In the genomic region with DNA sequence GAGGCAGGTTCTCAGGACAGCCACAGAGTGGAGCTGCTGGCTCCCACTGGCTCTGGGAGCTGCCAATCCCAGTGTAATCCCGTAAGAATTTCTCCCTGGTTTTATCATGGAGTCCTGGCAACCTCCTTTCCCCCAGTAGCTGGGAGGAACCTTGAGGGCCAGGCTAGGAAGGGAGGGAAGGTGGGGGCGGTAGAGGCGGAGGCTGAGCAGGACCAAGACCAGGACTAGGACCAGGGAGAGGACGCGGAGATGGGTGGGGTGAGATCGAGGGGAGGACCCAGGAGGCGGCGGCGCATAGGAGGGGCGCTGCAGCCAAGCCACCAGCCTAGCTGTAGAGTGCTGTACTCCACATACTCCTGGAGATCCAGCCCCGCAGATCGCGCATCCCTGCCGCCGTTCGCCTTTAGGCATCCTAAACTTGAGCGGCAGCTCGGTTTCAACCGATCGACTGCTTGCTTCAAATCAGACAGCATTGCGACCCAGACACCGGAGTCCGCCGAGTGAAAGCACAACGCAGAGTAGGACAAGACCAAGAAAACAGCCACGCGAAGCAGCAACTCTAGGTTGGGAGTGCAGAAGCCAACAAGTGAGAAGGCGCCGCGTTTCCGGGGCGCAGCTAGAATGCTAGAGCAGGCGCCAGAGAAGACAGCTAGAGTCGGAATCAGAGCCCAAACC, we compare ENCODE assay signal across 8 mouse cellular contexts.
A peak's percentile ranks its signal among the peaks of the same experiment; 100 is the strongest.
DNase-seq lines count a peak whose midpoint lies in the region; ATAC-seq and TF ChIP-seq lines count a peak whose summit lies in the region.
"Not testable (repeated sequence)": the region's sequence is repeated elsewhere in the genome, so short reads cannot be mapped to it uniquely, and the experiment has no call there.

No protein-coding gene starts in this region.

- H3K9me3 ChIP-seq in liver, embryonic 13.5 days (replicated peaks) = not testable (repeated sequence)

- DNase-seq in WW6 (ENCODE audit: low read depth, low spot score) = peak; percentile 54
- DNase-seq in frontal cortex, postnatal 25 days (ENCODE audit: low spot score in 2 of 2) = peak; percentile 65
- peak; percentile 76 to 86 for DNase-seq in layer of hippocampus, adult 18-20 months (ENCODE audit: low spot score in 2 of 2)
- not testable (repeated sequence) for DNase-seq in liver, embryonic 13.5 days
- DNase-seq in neural tube, embryonic 10.5 days (ENCODE audit: extremely low spot score, low spot score) = peak; percentile 80

- not testable (repeated sequence) for TF ChIP-seq CTCF in testis, adult 2 months (IDR thresholded peaks at IDR 0.05; ENCODE audit: control insufficient read depth, insufficient read depth, insufficient replicate concordance, low read depth, low read length)

- not testable (repeated sequence) for TF ChIP-seq POLR2A in testis, adult 2 months (IDR thresholded peaks at IDR 0.05; ENCODE audit: control insufficient read depth, low read depth, low read length)

- H3K36me3 ChIP-seq in liver, embryonic 13.5 days; testis, adult 2 months (ENCODE audit: control insufficient read depth, insufficient read depth, low read length): not testable (repeated sequence)

- WGBS in liver, embryonic 13.5 days (ENCODE audit: insufficient replicate concordance) = 1% methylated on average over 34 of the region's 34 CpGs

- H3K27ac ChIP-seq in liver, embryonic 13.5 days; testis, adult 2 months (ENCODE audit: control insufficient read depth, insufficient read depth, low read depth, low read length): not testable (repeated sequence)

- H3K4me1 ChIP-seq in liver, embryonic 13.5 days (replicated peaks); testis, adult 2 months (ENCODE audit: control insufficient read depth, insufficient read depth, low read length): not testable (repeated sequence)

- ATAC-seq in common myeloid progenitor, adult 5-6 weeks (replicated peaks; ENCODE audit: low read depth, poor library complexity, severe bottlenecking) = peak; percentile 94
- ATAC-seq in hematopoietic stem cell, adult 5-6 weeks (replicated peaks in 1 of 2; ENCODE audit: insufficient read depth in 1 of 2, low FRiP score in 2 of 2, low TSS enrichment in 1 of 2, low read depth in 1 of 2, poor library complexity in 2 of 2, severe bottlenecking in 2 of 2) = peak; percentile 87 to 91
- ATAC-seq in liver, embryonic 13.5 days (ENCODE audit: low read depth) = peak; percentile 65

- H3K4me3 ChIP-seq in liver, embryonic 13.5 days (replicated peaks) = peak overlapping the region; percentile 43
- peak overlapping the region; percentile 76 for H3K4me3 ChIP-seq in testis, adult 2 months (ENCODE audit: control insufficient read depth, low read depth, low read length)

- peak overlapping the region; percentile 54 for H3K4me2 ChIP-seq in liver, embryonic 13.5 days

- H3K9ac ChIP-seq in liver, embryonic 13.5 days = not testable (repeated sequence)

- not testable (repeated sequence) for H3K27me3 ChIP-seq in liver, embryonic 13.5 days; testis, adult 2 months (ENCODE audit: control insufficient read depth, insufficient read depth, low read length)
